Mouse (Mus musculus): Measurements from ENCODE around the gene Zfp365. TPM values are rescaled to one million over a fixed set of nuclear protein-coding genes. Genes with fewer than 3 reads are reported as not detected.

Zfp365 gene
- polyA plus RNA-seq (2015; fragmentation: Nextera tagmentation; extraction: Ambion mirVana) = 7.9 and 8.9 TPM in 2 replicates

GRCm38 (mm10) chr10:67912337-67912776 lies at the start of gene Zfp365:
Gene Zfp365, minus strand, starts transcription at chr10:67912662.

Other genes with a start within 250 kb of the Zfp365 start
- gene Rtkn2, start 66.9 kb upstream of the Zfp365 start, polyA plus RNA-seq (2015; fragmentation: Nextera tagmentation; extraction: Ambion mirVana) = 2.3 and 2.7 TPM in 2 replicates

Data from neural tube, postnatal 0 days (tissue).